Mouse (Mus musculus) E14TG2a.4 (cell line): ENCODE results near the gene Rbm33.

ENCODE experiments used
- CTCF ChIP-seq: conservative IDR thresholded peaks from 2 replicates; pipeline ENCODE4 v1.5.1; 2014; ENCODE audit warnings: low read length
- NANOG ChIP-seq: IDR thresholded peaks from 2 replicates; pipeline ENCODE4 v1.6.1; 2014; ENCODE audit warnings: borderline replicate concordance, low read length, mixed read lengths
- POU5F1 ChIP-seq: IDR thresholded peaks from 2 replicates; pipeline ENCODE4 v1.6.1; 2014; ENCODE audit warnings: low read length, borderline replicate concordance

- TF ChIP-seq CTCF (no peak), POU5F1 (no peak), NANOG (no peak)
Observed at GRCm38 (mm10) chr5:28299346-28299745, 17.6 kb upstream of the Rbm33 start.
